Mouse (Mus musculus): ENCODE results near the gene Gm20388.

Gm20388 gene

DNA sequence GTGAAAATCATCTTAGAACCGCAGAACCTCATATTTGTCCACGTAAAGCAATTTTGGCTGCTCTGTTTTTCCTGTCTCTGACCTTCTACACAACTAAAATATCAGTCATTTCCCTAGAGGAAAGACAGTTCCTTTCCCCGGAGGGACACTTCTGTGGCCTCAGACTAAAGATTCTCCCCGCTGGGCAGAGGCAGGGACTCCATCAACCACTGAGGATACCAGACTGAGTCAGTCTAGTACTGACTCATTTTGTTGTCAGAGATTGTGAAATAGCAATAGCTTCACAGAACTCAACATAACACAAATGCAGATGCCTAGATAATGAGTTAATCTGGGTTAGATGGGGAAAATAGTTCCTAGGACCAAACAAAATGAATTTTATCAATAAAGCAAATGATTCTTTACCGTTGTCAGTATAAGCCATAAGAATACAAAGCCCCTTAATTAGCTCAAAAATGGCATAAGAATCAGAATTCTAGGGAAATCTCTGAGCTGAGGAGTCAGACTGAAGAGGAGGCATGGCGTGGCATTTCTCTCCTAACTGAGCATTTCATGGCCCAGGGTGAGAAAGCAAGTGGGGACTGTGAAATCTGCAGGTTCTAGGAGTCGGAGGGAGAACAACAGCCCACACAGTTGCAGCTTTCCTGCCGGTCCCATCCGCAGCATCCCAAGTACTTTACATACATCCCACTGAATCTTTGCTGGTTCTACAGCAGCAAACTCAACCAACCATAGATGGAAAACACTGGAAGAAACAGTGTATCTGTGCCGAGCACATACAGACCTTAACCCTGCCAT is 3781.7 kb downstream of the Gm20388 start:
- peak; percentile 78 for DNase-seq (ENCODE audit: low read depth)

DNA sequence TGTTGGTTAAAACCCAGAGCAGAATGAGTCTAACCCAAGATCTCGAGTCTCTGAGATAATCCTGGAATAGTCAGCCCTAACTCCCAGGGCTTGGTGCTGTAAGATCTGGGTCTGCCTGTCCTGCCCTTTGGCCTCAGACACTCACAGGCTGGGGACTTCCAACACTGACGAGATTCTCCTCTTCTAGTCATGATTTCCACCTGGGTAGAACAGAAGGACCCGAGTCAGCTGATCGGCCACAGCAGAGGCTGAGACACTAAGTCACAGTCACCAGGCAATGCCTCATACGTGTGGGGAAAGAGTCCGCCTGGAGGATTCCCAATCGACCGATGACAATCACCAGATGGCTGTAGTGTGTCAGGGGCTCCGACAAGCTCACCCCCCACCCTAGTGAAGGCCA is 3785.5 kb downstream of the Gm20388 start:
- no peak for DNase-seq (ENCODE audit: low read depth)

DNA sequence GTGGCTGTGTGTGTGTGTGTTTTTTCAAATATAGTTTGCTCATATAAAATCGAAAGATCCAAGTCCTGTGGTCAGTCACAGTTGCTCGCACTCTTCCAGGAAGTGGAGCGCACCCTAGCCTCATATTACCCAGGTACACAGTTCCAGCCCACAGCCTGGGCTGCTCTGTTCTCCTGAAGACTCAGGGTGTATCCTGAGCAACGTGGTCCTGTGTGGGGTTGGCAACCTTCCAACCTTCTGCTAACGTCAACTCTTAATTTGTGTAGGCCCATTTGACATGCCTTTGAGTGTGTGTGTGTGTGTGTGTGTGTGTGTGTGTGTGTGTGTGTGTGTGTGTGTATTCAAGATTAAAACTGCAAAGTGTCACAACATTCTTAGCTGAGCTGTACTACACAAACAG is 3786.7 kb downstream of the Gm20388 start:
- no peak for DNase-seq (ENCODE audit: low read depth)

DNA sequence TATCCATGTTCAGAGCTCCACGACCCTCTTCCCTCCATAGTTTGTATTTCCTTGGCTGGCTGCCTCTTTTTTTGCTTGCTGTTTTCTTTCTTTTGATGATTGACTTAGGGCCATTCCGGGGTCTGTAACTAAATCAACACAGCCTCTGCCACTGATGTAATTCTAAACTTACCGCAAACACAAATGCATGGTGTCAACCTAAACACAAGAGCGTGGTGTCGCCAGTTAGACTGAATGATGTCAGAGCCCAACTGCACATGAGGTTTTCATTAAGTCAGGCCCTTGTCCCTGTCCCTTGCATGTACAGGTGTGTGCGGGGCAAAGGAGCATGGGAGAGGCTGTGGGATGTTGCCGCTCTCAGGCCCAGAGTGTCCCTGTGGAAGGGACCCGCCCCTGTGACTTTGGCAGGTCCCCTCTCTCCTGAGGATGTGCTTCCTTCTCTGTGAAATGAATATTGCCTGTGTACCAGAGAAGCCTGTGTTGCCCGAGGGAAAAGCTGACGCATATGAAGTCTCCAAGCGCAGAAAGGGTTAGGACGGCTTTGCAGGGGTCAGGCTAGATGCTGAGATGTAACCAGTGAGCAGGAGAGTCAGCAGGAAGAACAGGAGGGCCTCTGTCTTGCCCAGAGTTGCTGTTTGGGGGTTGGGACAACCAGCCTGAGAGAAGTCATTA is 3789.9 kb downstream of the Gm20388 start:
- DNase-seq (ENCODE audit: low read depth): peak; percentile 45

DNA sequence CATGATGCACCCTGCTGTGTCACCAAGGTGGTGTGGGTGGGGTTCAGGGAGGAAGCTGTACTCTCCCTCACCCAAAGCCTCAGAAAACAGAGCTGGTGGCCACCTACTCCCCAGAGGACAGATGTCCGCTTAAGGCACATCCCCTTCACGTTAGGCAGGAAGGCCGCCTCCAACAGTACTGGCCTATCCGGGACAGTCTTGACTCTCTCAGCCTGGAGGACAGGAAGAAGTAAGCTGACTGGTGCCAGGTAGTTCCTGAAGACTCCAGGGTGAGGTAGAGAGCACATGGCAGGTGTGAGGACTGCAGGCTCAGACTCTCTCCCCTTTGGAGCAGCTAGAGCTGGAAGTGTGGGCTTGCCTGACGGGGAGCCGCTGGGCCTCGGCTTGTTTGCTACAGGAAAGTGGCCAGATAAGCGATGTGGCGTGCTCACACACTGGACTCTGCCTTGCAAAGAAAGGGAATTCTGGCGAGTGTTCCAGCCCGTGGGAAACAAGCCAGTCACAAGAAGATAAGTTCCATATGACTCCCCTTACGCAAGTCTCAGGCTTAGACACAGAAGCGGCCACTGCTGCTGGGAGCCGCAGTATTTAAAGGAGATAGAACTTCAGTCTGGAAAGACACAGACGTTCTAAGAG is 3791.4 kb downstream of the Gm20388 start:
- DNase-seq (ENCODE audit: low read depth): peak; percentile 94

GRCm38 (mm10) chr8:123705376-123705775 is 3794.7 kb downstream of the Gm20388 start:
- DNase-seq (ENCODE audit: low read depth): peak; percentile 46

- DNase-seq (ENCODE audit: low read depth): no peak
These were observed 3796.5 kb downstream of the Gm20388 start for GRCm38 (mm10) chr8:123707137-123707536.

- no peak for DNase-seq (ENCODE audit: low read depth)
These were observed 3798.1 kb downstream of the Gm20388 start for GRCm38 (mm10) chr8:123708729-123709128.

DNA sequence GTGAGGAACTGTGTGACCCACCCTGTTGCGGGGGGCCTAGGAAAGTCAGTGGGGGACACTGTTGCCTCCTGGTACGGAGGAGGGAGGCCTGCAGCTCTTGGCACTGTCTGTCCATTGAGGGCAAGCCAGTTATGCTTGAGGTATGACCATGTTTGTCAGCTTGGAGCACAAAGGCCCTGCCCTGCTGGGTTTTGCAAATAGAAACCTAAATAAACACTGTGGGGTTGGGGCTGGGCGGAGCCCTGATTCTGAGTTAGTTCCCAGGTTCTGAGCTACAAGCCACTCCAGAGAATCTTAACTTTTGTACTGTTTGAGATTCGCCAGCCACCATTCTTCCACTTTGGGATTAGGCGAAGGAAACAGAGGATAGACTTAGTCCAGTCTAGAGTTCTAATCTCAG is 3799.7 kb downstream of the Gm20388 start:
- peak; percentile 62 for DNase-seq (ENCODE audit: low read depth)

DNA sequence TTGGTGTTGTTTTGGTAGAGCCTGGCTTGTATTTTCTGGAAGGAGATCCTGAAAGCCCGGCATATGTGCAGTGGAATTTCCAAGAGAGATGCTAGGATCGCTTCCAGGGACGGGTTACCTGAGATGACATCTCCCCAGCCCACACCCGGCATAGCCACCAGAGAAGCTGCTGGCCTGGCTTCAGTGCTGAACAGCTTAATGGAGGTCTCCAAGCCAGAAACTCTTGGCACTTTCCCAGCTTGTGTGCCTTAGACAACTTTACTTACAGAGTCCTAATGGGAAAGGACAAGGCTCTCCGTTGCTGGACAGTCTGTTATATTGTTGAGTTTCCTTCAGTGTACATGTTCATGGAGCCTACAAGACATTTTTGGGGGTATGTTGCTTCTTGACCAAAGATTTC is 3803.8 kb downstream of the Gm20388 start:
- no peak for DNase-seq (ENCODE audit: low read depth)

DNA sequence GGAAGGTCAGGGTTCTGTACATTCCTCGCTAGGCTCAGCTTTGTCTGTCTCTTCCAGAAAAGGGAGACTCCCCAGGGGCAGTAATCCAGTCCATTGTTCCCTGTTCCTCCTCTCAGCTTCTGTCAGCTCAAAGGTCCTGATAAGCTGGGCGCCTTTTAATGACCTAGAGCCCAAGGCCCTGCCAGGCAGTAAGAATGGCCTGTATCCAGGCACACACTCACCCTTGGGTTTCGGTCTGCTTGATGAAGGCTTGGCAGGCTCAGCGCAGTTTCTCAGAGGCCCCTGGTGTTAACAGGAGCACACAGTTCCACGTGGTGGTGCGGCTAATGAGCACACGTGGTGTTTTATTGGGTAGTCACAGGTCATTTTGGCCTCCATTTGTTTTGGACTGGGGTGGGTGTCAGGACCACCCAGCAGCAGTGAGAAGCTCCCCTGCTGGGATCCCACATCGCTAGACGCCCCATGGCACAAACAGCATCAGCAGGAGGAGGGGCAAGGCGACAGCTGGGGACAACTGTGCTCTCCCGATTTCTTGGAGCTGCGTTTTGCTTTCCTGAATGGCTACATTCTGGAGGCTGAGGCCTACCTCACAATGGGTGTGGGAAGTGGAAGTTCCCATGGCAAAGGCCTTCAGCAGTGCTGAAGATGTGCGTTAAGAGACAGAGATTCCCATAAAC is 3805.4 kb downstream of the Gm20388 start:
- DNase-seq (ENCODE audit: low read depth): no peak

DNA sequence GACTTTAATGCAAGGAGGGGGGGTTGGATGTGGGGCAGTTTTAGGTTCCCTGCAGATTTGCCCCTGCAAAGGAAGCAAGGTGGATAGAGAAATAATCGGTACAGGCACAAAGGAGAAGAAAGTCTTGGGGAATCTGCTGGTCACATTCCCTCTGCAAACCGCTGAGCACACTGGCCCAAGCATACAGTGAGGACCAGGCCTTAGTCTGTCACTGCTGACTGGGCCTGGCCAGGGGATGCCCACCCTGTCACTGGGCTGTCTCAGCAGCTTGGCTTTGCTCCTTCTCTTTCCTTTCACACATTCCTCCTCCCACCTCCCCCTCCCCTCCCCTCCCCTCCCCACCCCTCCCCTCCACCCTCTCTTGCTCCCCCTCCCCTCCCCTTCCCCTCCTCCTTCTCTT is 3806.5 kb downstream of the Gm20388 start:
- DNase-seq (ENCODE audit: low read depth): no peak

GRCm38 (mm10) chr8:123717516-123718490 is 3807.2 kb downstream of the Gm20388 start:
- peak; percentile 92 for DNase-seq (ENCODE audit: low read depth)

- DNase-seq (ENCODE audit: low read depth): peak; percentile 54
These were observed 3808.1 kb downstream of the Gm20388 start for GRCm38 (mm10) chr8:123718752-123719151.

GRCm38 (mm10) chr8:123719280-123719679 is 3808.6 kb downstream of the Gm20388 start:
- DNase-seq (ENCODE audit: low read depth): no peak

- no peak for DNase-seq (ENCODE audit: low read depth)
These were observed 3809.2 kb downstream of the Gm20388 start for GRCm38 (mm10) chr8:123719811-123720210.

DNA sequence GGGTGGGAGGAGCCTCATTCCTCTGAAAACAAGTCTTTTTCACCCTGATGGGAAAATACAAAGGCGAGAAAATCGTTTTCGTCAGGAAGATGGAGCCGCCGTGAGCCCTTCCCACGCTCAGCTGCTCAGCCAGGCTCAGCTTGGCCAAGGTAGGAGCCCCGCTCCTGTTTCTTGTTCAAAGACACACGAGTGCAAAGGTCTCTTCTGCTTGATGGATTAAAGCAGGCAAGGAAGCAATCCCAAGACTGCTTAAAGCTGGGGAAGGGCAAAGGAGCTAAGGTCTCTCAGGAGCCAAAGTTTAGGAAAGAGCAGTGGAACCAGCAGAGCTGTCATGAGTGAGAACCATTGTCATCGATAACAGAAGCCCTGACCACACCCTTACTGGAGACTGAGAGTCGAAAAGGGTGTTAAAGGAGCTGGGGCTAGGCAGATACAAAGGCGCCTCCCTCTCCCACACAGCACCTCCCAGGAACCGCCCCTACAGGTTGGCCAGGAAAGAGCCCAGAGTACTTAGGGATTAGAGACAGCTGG is 3809.9 kb downstream of the Gm20388 start:
- DNase-seq (ENCODE audit: low read depth): no peak

DNA sequence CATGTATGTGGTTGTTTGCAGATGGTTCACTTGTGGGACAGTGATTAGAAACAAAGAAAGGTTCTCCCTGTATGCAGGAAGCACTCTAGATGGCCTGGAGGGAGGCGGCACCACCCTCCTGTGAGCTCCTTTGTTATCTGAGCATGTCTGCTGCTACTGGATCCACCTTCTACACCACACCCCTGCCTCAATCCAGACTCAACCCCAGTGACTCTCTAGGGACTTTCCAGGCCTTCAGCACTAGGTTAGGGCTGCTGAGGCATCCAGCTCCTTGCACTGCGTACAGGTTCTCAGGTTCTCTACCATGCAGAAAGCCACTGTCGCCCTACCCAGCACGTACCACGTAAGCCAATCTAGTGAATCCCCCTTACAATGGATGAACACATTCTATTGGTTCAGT is 3811.6 kb downstream of the Gm20388 start:
- DNase-seq (ENCODE audit: low read depth): no peak

GRCm38 (mm10) chr8:123724752-123725151 is 3814.1 kb downstream of the Gm20388 start:
- DNase-seq (ENCODE audit: low read depth): no peak

GRCm38 (mm10) chr8:123725261-123725660 is 3814.6 kb downstream of the Gm20388 start:
- no peak for DNase-seq (ENCODE audit: low read depth)

GRCm38 (mm10) chr8:123726759-123727158 is 3816.1 kb downstream of the Gm20388 start:
- no peak for DNase-seq (ENCODE audit: low read depth)

Data from NIH3T3 (cell line).